Mouse (Mus musculus): Measurements from ENCODE around the gene Sox13.

Gene Sox13

DNA sequence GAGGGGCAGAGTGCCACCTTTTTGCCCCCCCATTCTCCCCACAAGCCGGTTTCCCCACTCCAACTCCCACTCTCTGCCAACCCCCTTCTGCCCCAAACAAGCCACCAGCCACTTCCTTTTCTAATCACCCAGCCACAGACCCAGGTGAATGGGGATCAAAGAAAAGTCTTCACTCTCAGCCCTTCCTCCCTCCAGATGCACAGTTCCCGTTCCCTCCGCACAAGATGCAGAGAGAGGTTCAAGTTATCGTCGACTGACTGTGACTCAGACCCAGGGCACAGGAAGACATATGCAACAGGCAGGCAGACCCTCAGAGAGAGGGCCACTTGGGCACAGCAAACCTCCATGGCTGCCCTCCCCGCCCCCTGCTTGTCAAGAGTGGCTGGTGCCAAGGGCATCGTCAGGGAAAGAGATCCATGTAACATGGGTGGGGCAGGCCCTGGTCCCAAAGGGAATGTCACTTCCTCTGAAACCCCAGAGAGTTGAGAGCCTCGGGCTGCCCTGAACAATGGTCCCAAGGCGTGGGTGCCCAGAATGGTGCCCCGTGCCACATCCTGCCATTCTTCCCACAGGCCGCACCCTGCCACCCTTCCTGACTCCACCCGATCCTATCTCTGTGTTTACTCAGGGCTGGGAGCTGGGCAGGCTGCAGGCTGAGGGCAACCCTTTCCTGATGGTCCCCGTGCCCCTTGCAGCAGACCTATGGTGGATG lies 24.0 kb downstream of the Sox13 start:
- no peak for DNase-seq (ENCODE audit: low spot score in 2 of 2)

DNA sequence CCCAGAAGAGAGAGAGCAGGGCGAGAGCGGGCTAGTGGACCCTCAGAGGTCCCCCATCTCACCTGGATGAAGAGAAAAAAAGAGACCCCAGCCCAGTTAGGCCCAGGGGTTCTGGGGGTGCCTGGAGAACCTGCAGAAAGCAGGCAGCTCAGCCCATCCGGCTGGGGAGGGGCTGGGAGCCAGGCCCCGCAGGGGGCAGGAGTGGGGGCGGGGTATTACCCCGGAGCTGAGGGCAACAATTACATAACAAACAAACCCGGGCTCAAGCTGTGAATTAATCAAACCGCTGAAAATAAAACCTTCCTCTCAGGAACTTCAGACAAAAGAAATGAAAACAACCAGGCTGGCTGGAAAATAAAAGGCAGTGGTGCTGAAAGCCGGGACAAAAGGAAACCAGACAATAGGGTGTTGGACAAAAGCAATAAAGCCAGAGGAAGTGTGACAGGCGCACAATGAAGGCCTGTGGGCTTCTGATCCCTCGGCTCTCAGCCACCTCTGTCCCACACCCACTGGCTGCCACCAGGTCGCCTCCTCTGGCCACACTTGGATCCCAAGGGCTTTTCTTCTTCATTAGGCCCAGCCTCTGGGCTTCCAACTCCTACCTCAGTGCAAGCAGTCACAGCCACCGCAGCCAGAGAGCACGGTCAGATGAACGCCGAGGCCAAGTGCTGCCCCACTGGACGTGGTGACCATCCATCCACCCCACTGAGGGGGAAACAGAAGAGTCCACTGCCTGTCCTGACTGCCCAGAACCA lies 26.5 kb downstream of the Sox13 start:
- no peak for DNase-seq (ENCODE audit: low spot score in 2 of 2)

DNA sequence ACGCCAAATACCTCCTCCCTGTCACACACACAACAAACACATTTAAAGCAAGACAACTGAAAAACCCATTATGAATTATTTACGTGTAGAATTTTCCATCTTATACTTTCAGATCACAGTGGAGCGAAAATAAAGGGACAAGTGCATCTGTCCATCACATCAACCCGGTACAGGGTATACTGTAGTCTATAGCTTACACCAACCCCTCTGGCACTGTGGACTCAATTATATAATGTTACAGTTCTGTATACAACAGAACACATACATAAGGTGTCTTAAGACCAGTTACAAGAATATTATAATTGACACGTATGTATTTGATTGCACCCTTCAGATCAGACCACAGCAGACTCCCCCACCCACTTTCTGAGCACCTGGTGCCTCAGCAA lies 27.1 kb downstream of the Sox13 start:
- DNase-seq (ENCODE audit: low spot score in 2 of 2), result no peak

DNA sequence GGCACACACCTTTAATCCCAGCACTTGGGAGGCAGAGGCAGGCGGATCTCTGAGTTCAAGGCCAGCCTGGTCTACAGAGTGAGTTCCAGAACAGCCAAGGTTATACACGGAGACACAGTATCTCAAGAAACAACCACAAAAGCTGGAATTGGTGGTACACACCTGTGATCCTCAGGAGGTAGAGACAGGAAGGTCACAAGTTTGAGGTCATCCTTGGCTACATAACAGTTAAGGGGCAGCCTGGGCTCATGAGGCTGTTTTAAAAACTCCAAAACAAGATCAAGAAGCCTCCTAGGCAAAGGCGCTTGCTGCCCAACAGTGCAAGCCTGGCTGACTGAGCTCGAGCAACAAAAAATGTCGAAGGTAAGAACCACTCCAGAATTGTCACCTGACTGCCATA lies 27.5 kb downstream of the Sox13 start:
- DNase-seq (ENCODE audit: low spot score in 2 of 2), result no peak

DNA sequence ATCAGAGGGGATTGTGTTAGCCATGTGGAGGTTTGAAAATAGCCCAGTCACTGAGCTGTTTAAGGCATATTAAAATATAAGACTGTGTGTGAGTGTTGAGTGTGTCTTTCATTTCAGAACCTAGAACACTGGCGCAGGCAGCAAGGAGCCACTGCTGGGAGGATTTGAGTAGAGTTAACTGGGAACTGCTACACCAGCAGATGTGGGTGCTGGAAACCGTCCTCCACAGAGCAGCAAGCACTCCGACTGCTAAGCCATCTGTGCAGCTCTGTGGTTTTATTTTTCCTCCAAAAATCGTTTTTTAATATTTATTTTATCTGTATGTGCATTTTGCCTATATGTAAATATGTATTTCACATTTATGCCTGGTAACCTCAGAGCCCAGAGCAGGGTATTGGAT lies 29.5 kb downstream of the Sox13 start:
- DNase-seq (ENCODE audit: low spot score in 2 of 2), result no peak

DNA sequence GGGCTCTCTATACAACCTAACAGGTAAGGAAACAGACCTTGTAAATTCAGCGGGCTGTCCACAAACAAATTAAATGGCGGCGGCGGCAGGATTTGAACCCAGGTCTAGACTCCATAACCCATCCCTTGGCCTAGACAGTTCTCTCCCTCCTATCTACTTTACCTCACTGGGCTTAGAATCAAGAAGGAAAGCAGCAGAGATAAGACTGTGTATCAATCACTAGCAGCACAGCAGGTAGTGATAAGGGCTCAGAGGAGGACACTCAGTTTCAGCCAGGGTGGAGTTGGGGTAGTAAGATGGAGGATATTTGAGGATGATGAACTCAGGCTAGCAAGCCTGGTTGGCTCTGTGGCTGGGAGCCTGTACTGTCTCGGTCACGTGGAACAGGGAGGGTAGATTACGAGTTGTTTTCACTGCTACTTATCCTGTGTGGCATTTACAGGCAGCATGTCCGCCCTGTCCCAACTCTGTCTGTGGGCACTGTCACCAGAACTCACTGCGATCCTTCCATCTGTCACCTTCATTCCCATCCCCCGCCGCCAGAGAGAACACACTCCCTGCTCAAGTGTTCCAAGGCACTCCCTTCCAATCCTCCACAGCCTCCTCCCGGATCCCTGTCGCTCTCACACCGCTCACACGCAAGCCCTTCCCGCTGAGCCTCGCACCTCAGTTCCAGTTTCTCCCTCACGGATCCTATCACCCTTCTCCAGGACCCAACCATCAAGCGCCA lies 36.5 kb downstream of the Sox13 start:
- DNase-seq (ENCODE audit: low spot score in 2 of 2), result no peak

DNA sequence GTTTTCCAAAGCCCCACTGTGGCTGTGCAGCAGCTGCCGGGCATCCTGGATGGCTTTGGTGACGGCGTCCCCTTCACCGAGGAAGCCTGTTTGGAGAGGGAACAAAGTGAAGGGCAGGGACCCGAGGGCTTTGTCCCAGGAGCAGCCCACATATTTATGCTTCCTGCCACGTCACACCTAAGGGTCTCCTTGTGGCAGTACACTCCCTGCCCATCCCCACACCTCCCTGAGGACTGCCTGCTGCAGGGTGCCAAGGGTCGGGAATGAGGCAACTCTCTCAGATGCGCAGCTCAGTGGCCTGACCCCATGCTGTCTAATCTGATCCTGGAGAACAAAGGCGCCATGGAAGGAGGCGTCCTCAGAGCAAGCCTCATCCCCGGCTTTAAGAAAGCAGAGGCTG lies 38.0 kb downstream of the Sox13 start:
- no peak for DNase-seq (ENCODE audit: low spot score in 2 of 2)

DNA sequence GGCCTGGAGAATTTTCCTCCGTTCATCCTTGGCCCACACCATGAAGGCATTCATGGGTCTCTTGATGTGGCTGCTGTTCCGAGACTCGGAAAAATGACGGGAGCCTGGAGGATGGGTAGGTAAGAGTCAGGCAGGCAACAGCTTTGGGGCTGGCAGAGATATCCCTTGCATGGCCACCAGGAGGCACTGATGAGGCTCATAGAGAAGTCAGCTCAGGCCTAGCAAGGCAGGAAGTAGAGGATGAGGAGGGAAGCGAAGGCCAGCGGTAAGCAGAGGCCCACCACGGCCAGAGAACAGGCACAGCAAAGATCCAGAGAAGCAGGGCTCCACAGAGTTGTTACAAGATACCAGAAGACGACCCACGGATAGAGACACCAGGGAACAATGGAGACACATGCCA lies 38.7 kb downstream of the Sox13 start:
- peak; percentile 38 to 53 for DNase-seq (ENCODE audit: low spot score in 2 of 2)

DNA sequence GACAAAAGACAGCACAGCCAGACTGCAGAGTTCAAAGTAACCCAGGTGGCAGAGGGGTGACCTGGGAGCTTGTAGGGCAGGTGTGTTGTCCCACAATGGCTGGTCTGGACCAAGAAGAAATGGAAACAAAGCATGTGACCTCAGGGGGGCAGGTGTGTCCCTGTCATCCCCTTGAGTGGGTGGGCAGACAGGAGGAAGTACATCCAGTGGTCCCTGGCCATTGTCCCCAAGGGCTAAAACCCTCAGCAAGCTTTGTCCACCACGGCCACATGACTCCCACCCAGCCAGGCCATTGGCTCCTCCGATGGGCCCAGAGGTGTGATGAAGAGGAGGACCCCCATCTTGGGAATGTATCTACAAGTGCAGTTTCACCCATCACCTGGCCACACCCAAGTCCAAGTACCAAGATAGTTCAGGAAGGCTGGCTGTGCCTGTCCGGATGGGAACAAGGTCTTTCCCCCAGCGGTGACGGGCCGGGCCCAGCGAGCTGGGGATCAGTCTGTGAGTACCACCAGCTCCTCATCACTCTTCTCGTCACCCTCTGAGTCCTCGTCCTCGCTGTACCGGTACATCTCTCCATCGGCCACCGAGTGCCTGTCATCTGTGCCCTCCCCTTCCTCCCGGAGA lies 40.9 kb downstream of the Sox13 start:
- no peak for DNase-seq (ENCODE audit: low spot score in 2 of 2)

DNA sequence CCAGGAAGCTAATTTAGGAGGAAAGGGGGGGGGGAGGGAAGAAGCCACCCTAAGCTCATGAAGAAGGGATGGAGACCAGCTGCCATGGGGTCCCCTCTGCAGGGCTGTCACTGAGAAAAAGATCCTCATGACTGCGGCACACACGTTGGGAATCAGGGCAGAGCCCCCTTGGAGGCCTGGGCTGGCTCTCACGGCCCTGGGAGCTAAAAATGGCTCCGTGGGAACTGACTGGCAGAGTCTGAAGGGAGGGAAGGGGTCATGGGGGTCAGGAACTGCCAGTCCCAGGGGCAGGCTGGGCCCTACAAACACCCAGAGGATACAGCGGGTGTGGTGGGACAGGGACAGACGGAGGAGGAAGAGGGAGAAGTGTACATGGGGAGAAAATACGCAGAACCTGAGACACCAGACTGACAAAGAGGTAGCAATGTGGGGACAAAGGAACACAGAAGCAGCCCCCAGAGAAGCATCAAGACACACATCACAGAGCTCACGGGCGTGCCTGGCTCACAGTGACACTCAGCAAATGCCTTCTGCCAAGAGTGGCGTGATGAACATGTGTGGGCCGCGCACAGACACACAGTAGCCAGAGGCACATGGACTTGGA lies 41.5 kb downstream of the Sox13 start:
- DNase-seq (ENCODE audit: low spot score in 2 of 2), result no peak

DNA sequence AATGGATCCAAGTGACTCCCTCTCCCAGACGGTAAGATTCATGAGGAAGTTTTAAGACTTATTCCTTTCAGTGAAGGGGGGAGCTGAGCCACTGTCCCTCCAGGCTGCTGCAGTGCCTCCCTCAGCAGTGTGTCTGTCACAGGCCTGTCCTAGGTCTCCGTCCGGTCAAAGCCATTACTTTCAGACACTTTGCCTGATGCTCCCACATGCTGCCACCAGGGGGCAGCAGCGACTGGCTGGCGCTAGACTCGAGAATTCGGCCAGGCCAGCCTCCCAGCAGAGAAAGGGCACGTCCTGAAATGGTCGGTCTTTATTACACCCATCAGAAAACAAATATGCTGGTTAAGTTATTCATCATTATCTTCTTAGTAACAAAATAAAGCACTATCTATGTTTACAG lies 42.2 kb downstream of the Sox13 start:
- no peak for DNase-seq (ENCODE audit: low spot score in 2 of 2)

DNA sequence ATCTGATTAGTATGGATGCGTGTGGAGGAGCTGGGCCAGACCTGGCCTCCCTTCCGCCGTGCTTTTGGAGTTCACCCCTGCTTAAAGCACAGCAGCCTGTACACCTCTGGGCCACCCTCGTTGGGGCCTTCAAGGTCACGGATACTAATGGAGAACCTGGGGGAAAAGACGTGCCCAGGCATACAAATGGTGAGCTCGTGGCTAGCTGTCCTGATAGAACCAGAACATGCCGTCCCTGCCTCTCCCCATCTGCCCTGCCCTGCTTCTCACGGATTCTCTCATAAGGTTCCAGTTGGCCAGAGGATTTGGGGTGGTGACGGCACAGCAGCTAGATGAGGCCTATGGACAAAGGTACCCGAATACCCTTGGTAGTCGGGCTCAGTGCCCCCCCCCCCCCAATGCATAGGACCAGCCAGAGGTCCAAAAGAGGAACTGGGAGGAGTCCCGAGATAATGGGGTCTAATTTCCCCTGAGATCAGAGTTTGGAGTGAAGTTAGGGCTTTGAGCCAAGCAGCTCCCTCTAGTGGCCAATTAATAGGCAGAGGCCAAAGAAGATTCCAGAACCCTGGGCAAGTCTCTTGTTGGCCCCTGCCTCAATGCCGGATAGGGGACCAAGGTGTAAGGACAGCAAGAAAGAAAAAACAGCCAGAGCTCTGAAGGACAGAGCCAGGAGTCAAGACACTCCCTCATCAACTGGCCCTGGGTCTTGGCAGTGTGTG lies 43.7 kb downstream of the Sox13 start:
- no peak for DNase-seq (ENCODE audit: low spot score in 2 of 2)

DNA sequence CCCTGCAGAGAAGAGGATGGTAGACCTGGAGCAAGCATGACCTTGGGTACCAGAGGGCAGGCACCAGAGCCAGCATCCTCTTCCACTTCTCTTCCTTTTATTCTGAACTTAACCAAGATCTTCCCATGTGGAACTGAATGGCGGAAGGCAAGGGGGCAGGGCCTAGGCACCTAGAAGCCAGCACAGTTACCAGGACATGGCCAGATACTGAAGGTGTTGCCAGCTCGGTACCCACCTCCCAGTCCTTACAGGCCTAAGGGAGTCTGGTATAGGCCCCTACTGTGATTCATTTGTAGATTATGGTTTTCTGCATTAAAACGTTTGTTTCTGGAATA lies 44.2 kb downstream of the Sox13 start:
- DNase-seq (ENCODE audit: low spot score in 2 of 2), result no peak

DNA sequence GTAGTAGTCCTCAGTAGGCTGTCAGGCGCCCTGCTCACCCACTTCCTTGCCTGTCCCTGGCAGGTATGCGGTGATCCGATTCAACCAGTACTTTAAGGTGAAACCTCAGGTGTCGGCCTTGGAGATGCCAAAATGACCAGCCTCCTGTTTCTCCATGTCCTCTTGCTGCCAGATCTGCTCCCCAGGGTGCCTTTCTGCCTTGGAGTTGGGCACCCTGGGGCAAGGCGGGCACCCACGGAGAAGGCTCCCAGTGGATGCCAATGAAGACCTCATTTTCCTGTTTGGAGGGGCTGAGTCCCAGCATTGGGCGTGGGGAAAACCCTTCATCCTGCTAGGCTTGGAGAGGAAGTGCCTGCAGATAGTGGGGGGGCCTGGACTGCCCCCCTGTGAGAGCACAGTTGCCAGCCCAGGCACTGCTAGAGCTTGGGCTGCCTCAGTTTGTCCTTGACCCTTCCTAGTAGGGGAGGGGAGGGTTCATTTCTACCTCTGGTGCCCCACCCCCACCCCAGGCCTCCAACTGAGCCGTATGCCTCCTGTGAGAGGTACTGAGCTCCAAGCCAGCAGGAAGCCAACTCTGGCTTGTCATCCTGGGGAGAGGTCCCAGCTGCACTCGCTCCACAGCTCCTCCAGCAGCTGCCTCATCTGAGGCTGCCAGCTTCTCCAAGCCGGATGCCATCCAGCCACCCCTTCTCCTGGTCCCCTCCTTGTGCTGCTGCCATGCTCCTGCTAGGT lies 44.8 kb downstream of the Sox13 start:
- no peak for DNase-seq (ENCODE audit: low spot score in 2 of 2)

DNA sequence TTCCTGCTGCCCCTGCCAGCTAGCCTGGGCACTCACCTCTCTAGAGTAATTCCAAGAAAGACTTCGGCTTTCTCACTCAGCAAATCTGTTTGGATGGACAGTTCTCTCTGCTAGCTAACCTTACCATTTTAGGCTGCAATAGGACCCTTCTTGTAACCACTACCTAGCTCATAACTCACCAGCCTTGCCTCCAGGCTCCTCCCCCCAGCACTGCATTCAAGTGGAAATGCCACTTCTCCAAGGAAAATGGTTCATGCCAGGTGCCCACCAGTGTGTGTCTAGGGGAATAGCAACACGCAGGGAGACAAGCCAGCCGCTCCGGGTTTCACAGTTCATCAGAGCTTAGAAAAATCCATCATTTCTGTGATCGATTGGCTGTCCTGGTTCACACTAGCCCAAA lies 46.6 kb downstream of the Sox13 start:
- no peak for DNase-seq (ENCODE audit: low spot score in 2 of 2)

DNA sequence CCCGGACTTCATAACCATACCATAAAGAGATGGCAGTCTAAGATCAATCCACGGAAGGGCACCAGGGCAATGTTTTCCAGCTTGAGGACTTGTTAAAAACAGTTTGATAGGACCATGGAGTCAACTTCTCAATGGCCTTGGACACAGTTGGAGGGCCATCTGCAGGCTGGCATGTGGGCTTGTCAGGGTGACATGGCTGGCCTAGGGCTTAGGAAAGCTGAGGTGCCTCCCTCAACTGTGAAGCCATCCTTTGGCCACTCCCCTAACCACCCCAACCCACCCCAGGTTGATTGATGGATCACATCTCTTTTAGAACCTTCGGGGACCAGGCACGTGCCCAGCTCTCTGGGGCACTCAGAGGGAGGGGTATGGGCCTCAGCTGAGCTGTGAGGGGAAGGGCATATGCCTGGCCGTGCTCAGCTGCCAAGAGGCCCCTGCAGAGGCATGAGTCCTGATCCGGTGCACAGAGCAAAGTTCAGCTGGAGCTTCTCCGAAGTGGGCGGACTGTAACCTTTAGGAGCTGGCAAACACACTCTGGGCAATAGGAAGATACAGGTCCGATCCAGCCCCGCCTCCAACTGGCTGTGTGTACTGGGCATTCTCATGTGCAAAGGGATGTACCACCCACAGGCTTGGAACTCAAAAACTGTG lies 48.4 kb downstream of the Sox13 start:
- no peak for DNase-seq (ENCODE audit: low spot score in 2 of 2)

DNA sequence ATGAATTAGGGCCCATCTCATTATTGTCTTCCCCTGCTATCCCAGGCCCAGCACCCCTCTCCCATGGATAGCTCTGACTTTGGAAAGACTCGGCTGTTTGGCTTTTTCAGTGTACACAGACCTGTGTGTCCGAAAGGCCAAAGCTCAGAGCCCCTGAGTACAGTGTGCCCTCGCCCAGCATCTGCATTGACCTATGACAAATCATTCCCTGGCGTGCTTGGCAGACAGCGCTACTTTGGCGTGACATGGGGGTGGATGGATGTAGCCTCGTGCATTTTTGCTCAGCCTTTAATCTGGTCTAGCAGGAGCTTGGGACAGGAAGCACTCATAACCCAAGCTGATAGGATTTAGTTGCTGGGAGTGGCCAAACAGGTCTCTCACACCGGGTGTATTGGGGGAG lies 52.1 kb downstream of the Sox13 start:
- DNase-seq (ENCODE audit: low spot score in 2 of 2), result no peak

DNA sequence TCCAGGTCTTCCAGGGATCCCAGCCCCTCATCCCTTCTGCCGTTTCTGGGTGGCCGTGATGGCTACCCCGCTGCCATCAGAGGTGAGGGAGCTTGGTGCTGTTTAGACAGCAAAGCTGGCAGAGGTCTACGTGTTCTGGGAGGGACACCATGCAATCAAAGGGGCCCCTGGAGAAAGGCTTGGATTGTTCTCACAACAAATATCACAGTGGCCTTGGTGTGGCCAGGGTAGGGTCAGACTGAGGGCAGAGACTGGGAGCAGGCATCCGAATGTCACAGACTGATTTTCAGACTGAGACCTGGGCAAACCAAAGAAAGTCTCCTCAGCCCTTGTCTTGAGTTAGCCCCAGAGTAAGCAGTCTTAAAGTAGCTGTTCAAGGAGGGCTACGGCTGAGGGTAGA lies 52.7 kb downstream of the Sox13 start:
- no peak for DNase-seq (ENCODE audit: low spot score in 2 of 2)

DNA sequence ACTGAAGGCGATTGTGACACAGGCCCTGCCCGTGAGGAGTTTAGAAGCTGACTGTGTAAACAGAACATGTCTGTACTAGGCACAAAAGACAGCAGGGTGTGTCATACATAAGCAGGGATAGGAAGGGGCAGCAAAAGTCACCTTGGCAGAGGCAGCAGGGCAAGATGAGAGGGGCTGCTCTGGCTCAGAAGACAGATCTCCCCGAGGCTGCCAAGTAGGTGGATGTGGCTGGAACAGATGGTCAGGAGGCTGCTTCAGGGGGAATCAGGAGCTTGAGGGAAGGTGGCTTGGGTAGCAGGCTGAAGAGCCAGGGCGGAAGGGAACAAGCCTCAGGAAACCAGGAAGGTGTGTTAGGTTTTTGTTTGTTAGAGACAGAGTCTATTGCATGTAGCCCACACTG lies 53.8 kb downstream of the Sox13 start:
- DNase-seq (ENCODE audit: low spot score in 2 of 2), result no peak

DNA sequence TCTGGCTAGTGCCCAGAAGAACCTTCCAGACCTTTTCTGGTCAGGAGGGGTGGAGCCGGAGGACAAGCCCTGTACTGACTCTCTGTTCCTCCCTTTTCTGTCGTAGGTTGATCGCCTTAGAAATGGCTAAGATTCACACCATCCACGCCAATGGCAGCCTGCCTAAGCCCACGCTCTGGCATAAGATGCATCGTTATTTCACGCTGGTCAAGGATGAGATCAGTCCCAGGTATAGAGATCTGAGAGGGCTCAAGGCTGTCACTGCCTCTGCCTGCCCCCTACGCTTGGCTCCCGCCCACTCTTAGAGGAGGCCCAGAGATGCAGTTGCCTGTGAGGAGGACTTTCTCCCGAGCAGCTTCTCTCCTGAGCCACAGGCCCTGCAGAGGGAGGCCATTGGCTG lies 55.5 kb downstream of the Sox13 start:
- DNase-seq (ENCODE audit: low spot score in 2 of 2), result no peak
